Mouse (Mus musculus) lung, embryonic 16.5 days (tissue): Measurements from ENCODE around the gene Gm11549. TPM values are rescaled to one million over a fixed set of nuclear protein-coding genes. Genes with fewer than 3 reads are reported as not detected.

Source experiments
- ATAC-seq: fragments of 200-750 bp; cut with Nextera tagmentation; 2 replicates; pipeline ENCODE4 v1.8.0; 2017; ENCODE audit warnings: low read depth, mild to moderate bottlenecking, moderate library complexity
- H3K27ac ChIP-seq: fragments of 300-500 bp; sonication (generic); 2 replicates; pipeline ENCODE4 v1.5.1; 2014; ENCODE audit warnings: mild to moderate bottlenecking, control low read depth, low read length
- H3K27me3 ChIP-seq: fragments of 300-500 bp; sonication (generic); 2 replicates; pipeline ENCODE4 v1.6.1; 2014; ENCODE audit warnings: low read depth, low read length, mixed read lengths; ENCODE audit not compliant: control insufficient read depth, insufficient read depth
- H3K36me3 ChIP-seq: fragments of 300-500 bp; sonication (generic); 2 replicates; pipeline ENCODE4 v1.6.1; 2014; ENCODE audit warnings: low read length; ENCODE audit not compliant: control insufficient read depth, insufficient read depth
- H3K4me1 ChIP-seq: fragments of 300-500 bp; sonication (generic); replicated peaks from 2 replicates; pipeline ENCODE4 v1.6.1; 2014; ENCODE audit warnings: low read length, mixed read lengths; ENCODE audit not compliant: control insufficient read depth, insufficient read depth
- H3K4me2 ChIP-seq: fragments of 300-500 bp; sonication (generic); 2 replicates; pipeline ENCODE4 v1.6.1; 2014; ENCODE audit warnings: low read depth, low read length, control low read depth
- H3K4me3 ChIP-seq: fragments of 300-500 bp; sonication (generic); 2 replicates; pipeline ENCODE4 v1.5.1; 2014; ENCODE audit warnings: mild to moderate bottlenecking, low read length, control low read depth
- H3K9ac ChIP-seq: fragments of 300-500 bp; sonication (generic); 2 replicates; pipeline ENCODE4 v1.6.1; 2014; ENCODE audit warnings: low read length, control low read depth
- H3K9me3 ChIP-seq: fragments of 300-500 bp; sonication (generic); 2 replicates; pipeline ENCODE4 v1.6.1; 2016; ENCODE audit warnings: low read length; ENCODE audit not compliant: control insufficient read depth
- WGBS: fragments of 180-500 bp; shearing (Covaris S2); extraction: QIAGEN DNeasy Blood & Tissue Kit; methylation state at CpG from one replicate; pipeline ENCODE4 v1.1.7; 2014; 5-methylcytosine and 5-hydroxymethylcytosine counted together
- polyA plus RNA-seq: library from polyadenylated mRNA; unstranded; fragments of >200 nt; fragmentation: Nextera tagmentation; extraction: Ambion mirVana; gene quantifications from 2 replicates; pipeline ENCODE4 v1.2.1, GENCODE M21; 2015

The Gm11549 gene
- polyA plus RNA-seq, 1 experiment from 2014 or later: 0.09 TPM

DNA sequence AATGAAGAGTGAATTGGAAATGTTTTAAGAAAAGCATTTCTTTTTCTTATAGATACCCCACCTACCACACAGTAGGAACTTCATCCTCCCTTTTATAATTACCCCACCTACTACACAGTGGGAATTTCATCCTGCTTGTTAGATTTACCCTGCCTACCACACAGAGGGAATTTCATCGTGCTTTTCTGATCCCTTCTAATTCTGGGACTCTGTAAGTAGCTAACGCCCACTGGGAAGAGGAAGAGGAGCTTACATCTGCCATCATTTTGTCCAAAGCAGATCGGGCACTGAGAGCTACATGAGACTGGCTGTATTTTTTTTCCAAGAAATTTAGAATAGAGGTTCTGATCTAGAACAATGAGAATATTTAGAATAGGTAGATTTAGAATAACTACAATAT lies 23.3 kb upstream of the Gm11549 start:
- no peak for ATAC-seq
- H3K36me3 ChIP-seq: no peaks in the 10 kb centered on the region
- no peaks in the 10 kb centered on the region for H3K4me1 ChIP-seq
- H3K4me3 ChIP-seq: no peak overlapping the region
- no peak overlapping the region for H3K4me2 ChIP-seq
- H3K27me3 ChIP-seq: no peaks in the 10 kb centered on the region
- 68% methylated on average over 3 of the region's 3 CpGs for WGBS
- H3K9me3 ChIP-seq: no peaks in the 10 kb centered on the region
- H3K9ac ChIP-seq: no peak overlapping the region
- H3K27ac ChIP-seq: no peak overlapping the region

DNA sequence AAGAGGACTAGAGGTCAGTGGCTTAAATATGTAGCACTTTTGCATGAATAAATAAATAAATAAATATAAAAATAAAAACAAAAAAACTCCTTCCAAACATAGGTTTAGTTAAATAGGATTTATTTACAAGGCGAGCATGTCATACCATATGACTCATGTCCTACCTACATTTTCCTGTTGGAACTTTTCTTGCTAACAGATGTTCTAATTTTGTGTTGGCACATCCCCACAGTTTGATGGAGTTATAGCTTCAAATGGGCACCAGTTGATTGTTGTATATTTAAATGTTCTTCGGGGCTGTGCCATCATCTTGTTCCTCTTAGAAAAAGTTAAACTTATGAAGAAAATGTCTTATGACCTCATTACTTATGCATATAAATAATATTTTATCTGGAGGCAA lies 19.8 kb upstream of the Gm11549 start:
- Histone ChIP-seq H3K4me3 (no peak overlapping the region), H3K27me3 (no peaks in the 10 kb centered on the region), H3K27ac (no peak overlapping the region), H3K36me3 (no peaks in the 10 kb centered on the region), H3K9ac (no peak overlapping the region), H3K9me3 (no peaks in the 10 kb centered on the region), H3K4me1 (no peaks in the 10 kb centered on the region), H3K4me2 (no peak overlapping the region)
- no peak for ATAC-seq
- 81% methylated on average over 2 of the region's 2 CpGs for WGBS

DNA sequence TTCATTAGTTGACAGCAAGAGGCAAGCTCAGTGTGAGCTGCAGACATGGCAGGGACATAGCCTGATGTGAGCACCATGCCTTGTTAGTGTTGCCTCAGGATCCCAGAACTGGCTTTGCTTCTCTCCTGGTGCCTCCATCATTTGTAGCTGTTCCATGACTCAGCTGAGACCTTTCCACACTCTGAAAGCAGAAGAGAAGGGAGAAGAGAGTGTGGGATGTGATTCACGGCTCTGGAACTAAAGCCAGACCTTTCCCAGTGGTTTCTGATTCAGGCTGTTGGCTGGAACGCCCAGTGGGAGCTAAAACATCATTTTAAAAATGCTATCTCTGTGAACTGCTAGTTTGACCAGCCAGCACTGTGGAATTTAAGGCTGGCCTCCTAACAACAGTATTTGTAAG lies 19.1 kb upstream of the Gm11549 start:
- Histone ChIP-seq H3K27me3 (no peaks in the 10 kb centered on the region), H3K36me3 (no peaks in the 10 kb centered on the region), H3K4me3 (no peak overlapping the region), H3K27ac (no peak overlapping the region), H3K4me1 (no peaks in the 10 kb centered on the region), H3K9ac (no peak overlapping the region), H3K4me2 (no peak overlapping the region), H3K9me3 (no peaks in the 10 kb centered on the region)
- 31% methylated on average over 2 of the region's 2 CpGs for WGBS
- no peak for ATAC-seq

DNA sequence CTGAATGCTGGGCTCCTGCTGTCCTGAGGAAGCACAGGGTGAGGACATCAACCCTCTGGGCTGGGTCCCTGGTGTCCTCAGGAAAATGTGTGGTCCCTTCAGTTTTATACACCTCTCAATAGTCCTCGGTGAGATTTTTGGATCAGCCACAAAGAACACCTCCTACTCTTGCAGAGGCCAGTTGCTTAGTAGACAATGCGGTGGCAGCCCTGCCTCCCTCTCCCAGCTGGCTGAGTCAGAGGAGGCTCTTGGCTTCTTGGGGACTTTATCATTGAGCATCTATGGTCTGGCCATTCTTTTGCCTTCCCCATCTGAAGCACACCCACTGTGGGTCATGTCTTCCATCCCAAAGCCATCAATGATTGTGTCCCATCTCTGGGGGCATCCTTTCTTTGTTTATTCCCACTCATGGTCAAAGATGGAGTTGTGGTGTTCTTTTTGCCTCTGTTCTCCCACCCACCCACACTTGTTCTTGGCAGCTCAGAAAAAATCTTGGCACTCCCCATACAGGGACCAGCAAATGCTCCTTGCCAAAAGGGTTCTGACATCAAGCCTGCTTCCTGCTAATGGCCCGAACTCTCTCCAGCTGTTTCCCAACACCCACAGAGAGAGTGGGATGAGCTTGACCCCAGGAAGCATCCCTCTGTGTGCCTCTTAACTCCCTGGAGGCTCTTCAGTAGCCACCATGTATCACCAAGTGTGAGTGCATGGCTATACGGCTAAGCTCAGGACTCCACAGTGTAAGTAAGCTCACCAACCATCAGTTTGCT lies 16.3 kb upstream of the Gm11549 start:
- ATAC-seq: no peak
- Histone ChIP-seq H3K27ac (no peak overlapping the region), H3K9me3 (no peaks in the 10 kb centered on the region), H3K4me1 (peaks cover 6% of the 10 kb centered on the region), H3K36me3 (no peaks in the 10 kb centered on the region), H3K27me3 (no peaks in the 10 kb centered on the region), H3K4me2 (no peak overlapping the region), H3K4me3 (no peak overlapping the region), H3K9ac (no peak overlapping the region)
- WGBS: 67% methylated on average over 4 of the region's 4 CpGs

DNA sequence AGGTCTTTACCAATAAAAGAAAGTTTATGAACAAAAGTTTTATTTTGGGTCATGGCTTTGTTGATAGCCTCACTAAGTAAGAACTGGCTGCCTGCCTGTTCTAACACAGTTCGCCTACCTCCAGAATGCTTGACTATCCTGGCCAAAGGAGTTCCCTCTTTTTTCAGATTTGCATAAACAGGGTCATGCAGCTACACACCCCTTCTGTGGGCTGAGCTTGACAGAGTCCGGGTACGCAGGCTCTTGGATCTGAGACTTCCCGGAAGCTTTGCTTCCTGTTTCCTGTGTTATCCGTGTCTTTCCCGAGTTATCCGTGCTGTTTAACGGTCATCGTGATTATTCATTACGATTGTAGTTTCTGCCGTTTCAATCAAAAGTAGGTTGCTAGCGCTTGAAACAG lies 14.4 kb upstream of the Gm11549 start:
- Histone ChIP-seq H3K9me3 (no peaks in the 10 kb centered on the region), H3K27ac (no peak overlapping the region), H3K4me2 (no peak overlapping the region), H3K36me3 (no peaks in the 10 kb centered on the region), H3K4me1 (peaks cover 22% of the 10 kb centered on the region), H3K4me3 (no peak overlapping the region), H3K9ac (no peak overlapping the region), H3K27me3 (no peaks in the 10 kb centered on the region)
- no peak for ATAC-seq
- 67% methylated on average over 12 of the region's 12 CpGs for WGBS

DNA sequence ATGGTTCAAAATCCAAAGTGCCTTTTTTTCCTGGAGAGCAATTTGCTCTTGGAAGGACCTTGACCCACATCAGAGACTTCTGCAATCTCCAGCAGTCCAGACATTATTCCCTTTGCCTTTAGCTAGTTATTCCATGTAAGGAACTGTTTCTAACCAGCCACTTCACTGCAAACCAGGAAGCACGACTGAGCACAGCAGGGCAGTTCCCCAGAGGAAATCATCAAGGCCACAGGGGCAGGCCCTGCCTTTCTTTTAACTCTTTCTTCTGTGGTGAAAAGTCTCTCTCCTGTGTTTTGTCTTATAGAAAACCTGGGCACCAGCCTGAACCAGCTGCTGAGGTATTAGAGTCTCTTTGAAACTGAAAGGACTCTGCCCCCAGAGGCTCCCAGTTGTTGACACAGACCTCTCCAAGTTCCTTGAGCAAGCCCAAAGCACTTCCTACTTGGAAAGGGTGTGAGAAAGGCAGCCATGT lies 11.6 kb upstream of the Gm11549 start:
- 0% methylated on average over 1 of the region's 1 CpGs for WGBS
- Histone ChIP-seq H3K36me3 (no peaks in the 10 kb centered on the region), H3K4me1 (peaks cover 27% of the 10 kb centered on the region), H3K27ac (peak overlapping the region; percentile 60), H3K9ac (no peak overlapping the region), H3K9me3 (no peaks in the 10 kb centered on the region), H3K27me3 (no peaks in the 10 kb centered on the region), H3K4me3 (no peak overlapping the region), H3K4me2 (no peak overlapping the region; the same call in 1 of the 2 replicates)
- ATAC-seq: peak; percentile 65

DNA sequence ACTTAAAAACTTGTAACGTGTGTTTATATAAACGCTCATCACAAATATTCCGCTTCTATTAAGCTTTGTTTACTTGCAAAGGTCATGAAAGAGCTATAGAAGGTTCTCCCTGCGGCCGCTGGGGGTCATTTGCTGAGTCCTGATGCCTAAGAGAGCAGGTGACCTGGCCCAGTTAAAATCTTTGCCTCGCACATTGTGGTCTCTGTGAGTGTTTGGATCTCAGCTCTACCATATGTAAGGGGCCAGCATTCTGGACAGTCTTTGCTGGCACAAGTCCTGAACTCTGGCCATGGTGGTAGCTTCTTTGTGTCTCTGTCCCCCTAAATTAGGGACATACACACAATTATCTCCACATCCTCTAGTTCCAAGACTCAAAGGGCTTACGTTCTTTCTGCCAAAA lies 11.1 kb upstream of the Gm11549 start:
- Histone ChIP-seq H3K9ac (no peak overlapping the region), H3K36me3 (no peaks in the 10 kb centered on the region), H3K9me3 (no peaks in the 10 kb centered on the region), H3K4me1 (peaks cover 27% of the 10 kb centered on the region), H3K27ac (peak overlapping the region; percentile 60), H3K4me3 (no peak overlapping the region; the same call in 1 of the 2 replicates), H3K4me2 (peak overlapping the region; percentile 78), H3K27me3 (no peaks in the 10 kb centered on the region)
- ATAC-seq: no peak
- WGBS: 19% methylated on average over 7 of the region's 7 CpGs

DNA sequence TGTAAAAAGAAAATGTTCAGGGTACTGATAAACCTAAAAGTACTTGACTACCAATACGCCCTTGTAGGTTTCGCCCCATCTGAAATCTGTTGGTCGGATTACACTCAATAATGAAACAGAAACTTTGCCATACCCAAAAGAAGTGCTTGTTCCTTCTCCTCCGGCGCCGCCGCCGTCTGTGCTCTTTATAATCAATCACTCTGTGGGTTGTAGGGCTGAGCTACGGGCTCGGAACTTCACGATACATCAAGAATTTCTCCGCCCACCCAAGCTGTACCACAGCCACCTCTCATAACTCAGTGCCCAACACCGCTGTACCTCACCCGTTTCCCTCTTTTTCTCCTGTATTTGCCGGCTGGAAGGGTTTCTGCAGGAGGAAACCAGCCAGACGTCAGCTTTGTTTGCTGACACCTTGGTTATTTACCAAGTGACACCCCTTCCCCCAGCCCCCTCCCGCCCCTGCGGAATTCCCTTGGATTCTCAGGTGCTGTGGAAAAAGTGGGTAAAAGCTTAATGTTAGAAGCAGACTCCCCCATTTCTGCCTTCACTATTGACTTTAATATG lies 10.4 kb upstream of the Gm11549 start:
- Histone ChIP-seq H3K36me3 (no peaks in the 10 kb centered on the region), H3K4me2 (peak overlapping the region; percentile 78), H3K4me1 (peaks cover 27% of the 10 kb centered on the region), H3K9ac (peak overlapping the region; percentile 62), H3K9me3 (no peaks in the 10 kb centered on the region), H3K27me3 (no peaks in the 10 kb centered on the region), H3K4me3 (peak overlapping the region; percentile 48), H3K27ac (no peak overlapping the region)
- WGBS: 4% methylated on average over 18 of the region's 18 CpGs
- no peak for ATAC-seq

DNA sequence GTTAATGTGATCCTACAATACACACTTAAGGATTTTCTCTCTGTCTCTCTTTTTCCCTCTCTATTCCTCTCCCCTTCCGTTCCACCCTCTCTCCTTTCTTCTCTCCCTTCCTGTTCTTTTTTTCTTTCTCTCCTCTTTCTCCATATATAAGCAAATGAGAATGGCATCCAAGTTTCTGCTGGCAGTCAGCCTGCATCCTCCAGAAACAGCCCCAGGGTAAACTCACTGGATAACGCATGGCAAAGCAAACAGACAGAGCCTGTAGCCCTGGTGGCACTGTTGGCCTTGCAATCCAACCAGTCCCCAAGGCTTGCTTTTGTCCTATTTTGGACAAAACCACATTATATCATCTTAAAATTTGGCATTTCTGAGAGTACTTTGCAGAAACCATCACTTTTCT lies 9.6 kb upstream of the Gm11549 start:
- no peak for ATAC-seq
- H3K4me1 ChIP-seq: peaks cover 27% of the 10 kb centered on the region
- no peaks in the 10 kb centered on the region for H3K9me3 ChIP-seq
- H3K27me3 ChIP-seq: no peaks in the 10 kb centered on the region
- H3K4me2 ChIP-seq: peak overlapping the region; percentile 78
- no peak overlapping the region for H3K27ac ChIP-seq
- H3K4me3 ChIP-seq: no peak overlapping the region
- 15% methylated on average over 2 of the region's 2 CpGs for WGBS
- no peak overlapping the region for H3K9ac ChIP-seq
- H3K36me3 ChIP-seq: no peaks in the 10 kb centered on the region
